Mouse (Mus musculus) limb, embryonic 14.5 days (tissue): ENCODE measurements at regions not wholly inside any gene's neighbourhood (a gene's known extent, or its start where the extent isn't known, plus 50 kb on each side); places are given as distances from the start of the nearest gene placed in this dataset.

Experiments
- ATAC-seq: fragments of 200-750 bp; cut with Nextera tagmentation; 2 replicates; pipeline ENCODE4 v1.8.0; 2017; ENCODE audit warnings: low read depth, moderate number of reproducible peaks, moderate TSS enrichment; ENCODE audit not compliant: low FRiP score
- DNase-seq: peaks from one replicate; pipeline ENCODE4 v3.0.0-alpha.2; 2015; ENCODE audit warnings: low spot score
- H3K27ac ChIP-seq: fragments of 300-500 bp; sonication (generic); replicated peaks from 2 replicates; pipeline ENCODE4 v1.5.1; 2014; ENCODE audit warnings: low read depth, mild to moderate bottlenecking, low read length, moderate library complexity, mixed read lengths
- H3K27me3 ChIP-seq: fragments of 300-500 bp; sonication (generic); 2 replicates; pipeline ENCODE4 v1.6.1; 2014; ENCODE audit warnings: low read length, mixed read lengths; ENCODE audit not compliant: control insufficient read depth, insufficient read depth
- H3K36me3 ChIP-seq: fragments of 300-500 bp; sonication (generic); 2 replicates; pipeline ENCODE4 v1.6.1; 2014; ENCODE audit warnings: mild to moderate bottlenecking, low read length, moderate library complexity, mixed read lengths; ENCODE audit not compliant: control insufficient read depth, insufficient read depth
- H3K4me1 ChIP-seq: fragments of 300-500 bp; sonication (generic); 2 replicates; pipeline ENCODE4 v1.6.1; 2014; ENCODE audit warnings: antibody characterized with exemption, low read length, mixed read lengths; ENCODE audit not compliant: control insufficient read depth, insufficient read depth
- H3K4me2 ChIP-seq: fragments of 300-500 bp; sonication (generic); replicated peaks from 2 replicates; pipeline ENCODE4 v1.6.1; 2014; ENCODE audit warnings: low read depth, mild to moderate bottlenecking, low read length, moderate library complexity; ENCODE audit not compliant: severe bottlenecking
- H3K4me3 ChIP-seq: fragments of 300-500 bp; sonication (generic); replicated peaks from 2 replicates; pipeline ENCODE4 v1.5.1; 2014; ENCODE audit warnings: low read length
- H3K9ac ChIP-seq: fragments of 300-500 bp; sonication (generic); 2 replicates; pipeline ENCODE4 v1.6.1; 2014; ENCODE audit warnings: mild to moderate bottlenecking, low read depth, low read length, moderate library complexity; ENCODE audit not compliant: severe bottlenecking
- H3K9me3 ChIP-seq: fragments of 300-500 bp; sonication (generic); 2 replicates; pipeline ENCODE4 v1.6.1; 2016; ENCODE audit warnings: low read length; ENCODE audit not compliant: control insufficient read depth
- POLR2A ChIP-seq: fragments of 200-500 bp; IDR thresholded peaks from 2 replicates; pipeline ENCODE4 v1.8.0; 2012; ENCODE audit warnings: inconsistent platforms, mild to moderate bottlenecking, moderate library complexity, borderline replicate concordance; ENCODE audit not compliant: insufficient read depth, insufficient read length; ENCODE audit errors: extremely low read depth
- WGBS: fragments of 180-500 bp; shearing (Covaris S2); extraction: QIAGEN DNeasy Blood & Tissue Kit; methylation state at CpG from one replicate; pipeline ENCODE4 v1.1.7; 2014; 5-methylcytosine and 5-hydroxymethylcytosine counted together

GRCm38 (mm10) chr3:62271703-62272102 is 66.4 kb upstream of the Arhgef26 start:
- Histone ChIP-seq H3K4me3 (no peak overlapping the region), H3K27me3 (no peaks in the 10 kb centered on the region), H3K27ac (no peak overlapping the region), H3K4me1 (no peaks in the 10 kb centered on the region), H3K9ac (no peak overlapping the region), H3K4me2 (no peak overlapping the region), H3K36me3 (no peaks in the 10 kb centered on the region), H3K9me3 (no peaks in the 10 kb centered on the region)
- no peak for TF ChIP-seq POLR2A
- WGBS = 76% methylated on average over 4 of the region's 4 CpGs
- ATAC-seq (no peak), DNase-seq (no peak)

DNA sequence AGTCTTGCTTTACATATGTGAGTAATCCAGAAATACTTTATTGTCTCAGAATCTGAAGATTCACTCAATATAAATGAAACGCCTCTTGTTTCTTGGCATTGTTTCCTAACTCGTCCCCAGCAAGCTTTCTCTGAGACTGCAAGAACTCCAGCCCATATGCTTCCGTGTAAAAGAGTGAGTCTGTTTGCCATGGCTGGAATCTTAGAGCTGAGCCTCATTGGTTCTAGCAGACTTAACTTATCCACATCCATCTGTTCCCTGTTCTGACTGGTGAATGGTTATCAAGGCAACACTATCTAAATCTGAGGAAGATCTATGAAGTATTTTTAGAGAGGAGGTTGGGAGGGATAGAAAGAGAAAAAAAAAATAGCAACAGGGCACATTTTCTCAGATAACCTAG is 59.9 kb upstream of the Arhgef26 start:
- no peaks in the 10 kb centered on the region for H3K27me3 ChIP-seq
- H3K4me1 ChIP-seq = no peaks in the 10 kb centered on the region
- H3K4me3 ChIP-seq = no peak overlapping the region
- no peak overlapping the region for H3K27ac ChIP-seq
- no peak overlapping the region for H3K9ac ChIP-seq
- H3K9me3 ChIP-seq = no peaks in the 10 kb centered on the region
- ATAC-seq (no peak), DNase-seq (no peak)
- TF ChIP-seq POLR2A = no peak
- 61% methylated on average over 3 of the region's 3 CpGs for WGBS
- no peak overlapping the region for H3K4me2 ChIP-seq
- H3K36me3 ChIP-seq = no peaks in the 10 kb centered on the region

DNA sequence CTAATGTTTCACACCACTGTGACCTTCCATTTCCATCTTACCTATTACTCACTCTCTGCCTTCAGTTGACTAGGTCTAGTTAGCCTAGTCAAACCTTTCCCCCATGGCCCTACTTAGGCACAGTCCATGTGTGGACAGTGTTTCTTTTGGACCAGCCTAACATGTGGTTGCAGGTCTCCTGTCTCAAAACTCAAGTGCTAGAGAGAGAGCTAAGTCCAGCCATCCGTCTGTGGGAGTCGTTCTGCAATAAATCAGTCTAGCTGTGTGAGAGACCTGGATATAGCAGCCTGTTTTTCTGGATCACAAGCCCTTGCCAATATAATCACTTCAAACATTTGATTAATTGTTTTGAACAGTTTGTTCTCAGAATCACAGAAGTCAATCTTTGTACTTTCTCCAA is 57.2 kb upstream of the Arhgef26 start:
- Histone ChIP-seq H3K4me2 (no peak overlapping the region), H3K9me3 (no peaks in the 10 kb centered on the region), H3K36me3 (no peaks in the 10 kb centered on the region), H3K4me3 (no peak overlapping the region), H3K27me3 (no peaks in the 10 kb centered on the region), H3K9ac (no peak overlapping the region), H3K4me1 (no peaks in the 10 kb centered on the region), H3K27ac (no peak overlapping the region)
- DNase-seq (no peak), ATAC-seq (no peak)
- WGBS = 36% methylated on average over 2 of the region's 2 CpGs
- TF ChIP-seq POLR2A = no peak
